Comparison of ENCODE assay signal across 8 mouse cellular contexts in the genomic region with DNA sequence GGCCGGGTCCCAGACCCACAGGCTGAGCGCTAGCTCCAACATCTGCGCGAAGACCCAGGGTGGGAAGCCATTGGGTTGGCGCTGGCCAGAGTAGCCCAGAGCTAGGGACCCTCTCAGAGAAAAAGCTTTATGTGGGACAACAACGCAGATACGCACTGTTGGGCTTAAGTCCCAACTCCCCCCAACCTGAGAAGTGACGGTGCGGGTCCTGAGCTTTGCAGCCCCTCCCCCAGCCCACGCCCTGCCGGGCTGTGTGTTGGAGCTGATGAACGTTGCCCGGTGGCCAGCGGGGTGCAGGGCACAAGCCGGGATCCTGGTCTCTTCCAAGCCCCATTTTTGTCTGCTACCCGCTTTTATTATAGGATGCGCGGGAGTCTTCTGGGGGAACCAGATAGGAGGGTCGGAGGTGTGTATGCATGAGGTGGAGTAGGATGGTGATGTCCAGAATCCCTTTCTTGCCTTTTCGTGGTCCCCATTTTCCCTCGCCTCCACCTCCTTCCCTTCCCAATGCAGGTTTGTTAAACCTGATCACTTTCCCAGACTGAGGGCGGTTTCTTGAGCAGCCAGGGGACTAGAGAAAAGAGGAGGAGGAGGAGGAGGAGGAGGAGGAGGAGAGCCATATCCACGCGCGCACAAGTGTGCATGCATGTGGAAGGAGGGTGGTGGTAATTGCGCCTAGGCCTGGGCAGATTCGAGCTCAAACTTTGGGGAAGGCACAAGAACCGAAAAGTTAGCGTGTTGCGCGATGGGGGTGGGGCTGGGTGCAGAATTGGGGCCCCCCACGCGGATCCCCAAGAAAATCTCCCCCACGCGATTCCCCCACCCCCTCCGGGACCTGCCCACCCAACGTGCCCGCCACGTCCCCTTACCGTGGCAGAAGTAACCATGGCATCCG. TPM values are rescaled to one million over a fixed set of nuclear protein-coding genes. Genes with fewer than 3 reads are reported as not detected.
DNase-seq lines count a peak whose midpoint lies in the region; ATAC-seq and TF ChIP-seq lines count a peak whose summit lies in the region.

No protein-coding gene starts in this region.

- H3K4me1 ChIP-seq in spleen, adult 2 months (ENCODE audit: control insufficient read depth, insufficient read depth, insufficient read length), result no peaks in the 10 kb centered on the region
- H3K4me1 ChIP-seq in forebrain, embryonic 15.5 days, result peaks cover 44% of the 10 kb centered on the region

- peak overlapping the region; percentile 16; the same call in 1 of the 2 replicates for H3K27ac ChIP-seq in spleen, adult 2 months (ENCODE audit: insufficient read depth, low read length)
- no peak overlapping the region for H3K27ac ChIP-seq in forebrain, embryonic 15.5 days (replicated peaks)

- no peaks in the 10 kb centered on the region for H3K36me3 ChIP-seq in spleen, adult 2 months (ENCODE audit: control insufficient read depth, insufficient read depth, low read length)
- H3K36me3 ChIP-seq in forebrain, embryonic 15.5 days, result no peaks in the 10 kb centered on the region

- no peak for TF ChIP-seq POLR2A in spleen, adult 2 months (IDR thresholded peaks at IDR 0.05; ENCODE audit: low read depth, low read length)

- peak; percentile 19; the same call in 1 of the 2 replicates for ATAC-seq in forebrain, embryonic 15.5 days (replicated peaks)
- ATAC-seq in neutrophil, adult 5-6 weeks (ENCODE audit: extremely low read depth, insufficient number of reproducible peaks, low FRiP score, poor library complexity, severe bottlenecking), result 0 out of 2 replicates have a peak, but pooled peaks have one; percentile 13
- ATAC-seq in megakaryocyte progenitor cell, adult 5-6 weeks (replicated peaks; ENCODE audit: poor library complexity), result no peak

- H3K9me3 ChIP-seq in forebrain, embryonic 15.5 days, result no peaks in the 10 kb centered on the region

- H3K9ac ChIP-seq in forebrain, embryonic 15.5 days (replicated peaks), result no peak overlapping the region; the same call in 1 of the 2 replicates

- DNase-seq in spleen, adult 2 months (ENCODE audit: low read depth in 1 of 2, low spot score in 2 of 2), result no peak
- no peak for DNase-seq in spleen, postnatal 14 days (ENCODE audit: low spot score in 2 of 2)
- DNase-seq in kidney, postnatal 25 days, result peak; percentile 20 to 57
- DNase-seq in ovary, adult 18-20 months (ENCODE audit: low spot score), result no peak
- DNase-seq in right cerebral cortex, postnatal 25 days, result no peak

- no peak for TF ChIP-seq CTCF in spleen, adult 2 months (IDR thresholded peaks at IDR 0.05; ENCODE audit: extremely low read depth, insufficient read depth, insufficient read length, insufficient replicate concordance)

- WGBS in spleen, adult 2 months, result 9% methylated on average over 41 of the region's 41 CpGs
- under 1% methylated on average over 40 of the region's 41 CpGs for WGBS in forebrain, embryonic 15.5 days

- H3K4me3 ChIP-seq in spleen, adult 2 months (ENCODE audit: extremely low read depth, insufficient read depth, insufficient read length), result peak overlapping the region; percentile 15; the same call in 1 of the 2 replicates
- H3K4me3 ChIP-seq in forebrain, embryonic 15.5 days, result peak overlapping the region; percentile 38

- 0 out of 2 replicates have a peak, but pooled peaks cover 3% of the 10 kb centered on the region for H3K27me3 ChIP-seq in spleen, adult 2 months (ENCODE audit: control insufficient read depth, insufficient read depth, low read length)
- H3K27me3 ChIP-seq in forebrain, embryonic 15.5 days, result peaks cover 51% of the 10 kb centered on the region

- peak overlapping the region; percentile 60 for H3K4me2 ChIP-seq in forebrain, embryonic 15.5 days (replicated peaks)

RNA-seq across cellular contexts. Expression of gene Ntf3, which starts 2.6 kb away (rescaled TPM):
- 1.3 and 1.5 TPM in 2 replicates for polyA plus RNA-seq in spleen, adult 2 months (2012; rRNA removed)
- polyA plus RNA-seq in forebrain, embryonic 15.5 days (2015; fragmentation: Nextera tagmentation; extraction: Ambion mirVana), result 5.0 and 7.0 TPM in 2 replicates
- total RNA-seq in neutrophil, adult 5-6 weeks (2017), result not detected in 2 replicates
- not detected in 2 replicates for total RNA-seq in megakaryocyte progenitor cell, adult 5-6 weeks (2015)
- not detected in 2 replicates for total RNA-seq in megakaryocyte progenitor cell, adult 5-6 weeks (2017)

Comparison
In these comparisons a context has a peak if more than half of its experiments do, and no peak if none do; other contexts are left out.
1. DNase-seq: peak in kidney, postnatal 25 days (2 of 2); none in spleen, adult 2 months (0 of 2), spleen, postnatal 14 days (0 of 2), ovary, adult 18-20 months (single experiment) and right cerebral cortex, postnatal 25 days (single experiment).